Mouse (Mus musculus): ENCODE measurements at regions not wholly inside any gene's neighbourhood (a gene's known extent, or its start where the extent isn't known, plus 50 kb on each side); places are given as distances from the start of the nearest gene placed in this dataset.

- no peak for DNase-seq (ENCODE audit: low spot score)
These were observed 56.2 kb downstream of the Rpl36a-ps1 start for GRCm38 (mm10) chr14:98937933-98938332.

- no peak for DNase-seq (ENCODE audit: low spot score)
These were observed 56.7 kb downstream of the Rpl36a-ps1 start for GRCm38 (mm10) chr14:98937373-98937772.

- no peak for DNase-seq (ENCODE audit: low spot score)
These were observed 60.7 kb downstream of the Rpl36a-ps1 start for GRCm38 (mm10) chr14:98933371-98933916.

GRCm38 (mm10) chr14:98929276-98929675, 64.8 kb downstream of the Rpl36a-ps1 start:
- no peak for DNase-seq (ENCODE audit: low spot score)

- DNase-seq (ENCODE audit: low spot score): no peak
These were observed 85.9 kb downstream of the Rpl36a-ps1 start for GRCm38 (mm10) chr14:98908234-98908633.

GRCm38 (mm10) chr14:98898876-98899275, 95.2 kb downstream of the Rpl36a-ps1 start:
- no peak for DNase-seq (ENCODE audit: low spot score)

- no peak for DNase-seq (ENCODE audit: low spot score)
These were observed 96.7 kb downstream of the Rpl36a-ps1 start for GRCm38 (mm10) chr14:98897390-98897789.

- DNase-seq (ENCODE audit: low spot score): no peak
These were observed 98.2 kb downstream of the Rpl36a-ps1 start for GRCm38 (mm10) chr14:98895933-98896332.

- DNase-seq (ENCODE audit: low spot score): no peak
These were observed 101.4 kb downstream of the Rpl36a-ps1 start for GRCm38 (mm10) chr14:98892670-98893069.

- no peak for DNase-seq (ENCODE audit: low spot score)
These were observed 102.7 kb downstream of the Rpl36a-ps1 start for GRCm38 (mm10) chr14:98891252-98891947.

GRCm38 (mm10) chr14:98887588-98887987, 106.5 kb downstream of the Rpl36a-ps1 start:
- DNase-seq (ENCODE audit: low spot score): no peak

- DNase-seq (ENCODE audit: low spot score): peak; percentile 52
These were observed 107.1 kb downstream of the Rpl36a-ps1 start for GRCm38 (mm10) chr14:98886982-98887381.

GRCm38 (mm10) chr14:98882586-98882985, 111.5 kb downstream of the Rpl36a-ps1 start:
- DNase-seq (ENCODE audit: low spot score): no peak

GRCm38 (mm10) chr14:98877956-98878355, 116.2 kb downstream of the Rpl36a-ps1 start:
- DNase-seq (ENCODE audit: low spot score): no peak

- DNase-seq (ENCODE audit: low spot score): no peak
These were observed 120.7 kb downstream of the Rpl36a-ps1 start for GRCm38 (mm10) chr14:98873446-98873845.

- no peak for DNase-seq (ENCODE audit: low spot score)
These were observed 124.2 kb downstream of the Rpl36a-ps1 start for GRCm38 (mm10) chr14:98869888-98870287.

GRCm38 (mm10) chr14:98866880-98867279, 127.2 kb downstream of the Rpl36a-ps1 start:
- no peak for DNase-seq (ENCODE audit: low spot score)

- no peak for DNase-seq (ENCODE audit: low spot score)
These were observed 130.1 kb downstream of the Rpl36a-ps1 start for GRCm38 (mm10) chr14:98864001-98864400.

- no peak for DNase-seq (ENCODE audit: low spot score)
These were observed 130.5 kb downstream of the Rpl36a-ps1 start for GRCm38 (mm10) chr14:98863598-98863997.

GRCm38 (mm10) chr14:98862095-98862735, 131.9 kb downstream of the Rpl36a-ps1 start:
- DNase-seq (ENCODE audit: low spot score): no peak

- no peak for DNase-seq (ENCODE audit: low spot score)
These were observed 135.3 kb downstream of the Rpl36a-ps1 start for GRCm38 (mm10) chr14:98858801-98859200.

GRCm38 (mm10) chr14:98848500-98848899, 145.6 kb downstream of the Rpl36a-ps1 start:
- DNase-seq (ENCODE audit: low spot score): no peak

GRCm38 (mm10) chr14:98844221-98844620, 149.9 kb downstream of the Rpl36a-ps1 start:
- no peak for DNase-seq (ENCODE audit: low spot score)
